ENCODE assay signal across 15 mouse cellular contexts in the genomic region with DNA sequence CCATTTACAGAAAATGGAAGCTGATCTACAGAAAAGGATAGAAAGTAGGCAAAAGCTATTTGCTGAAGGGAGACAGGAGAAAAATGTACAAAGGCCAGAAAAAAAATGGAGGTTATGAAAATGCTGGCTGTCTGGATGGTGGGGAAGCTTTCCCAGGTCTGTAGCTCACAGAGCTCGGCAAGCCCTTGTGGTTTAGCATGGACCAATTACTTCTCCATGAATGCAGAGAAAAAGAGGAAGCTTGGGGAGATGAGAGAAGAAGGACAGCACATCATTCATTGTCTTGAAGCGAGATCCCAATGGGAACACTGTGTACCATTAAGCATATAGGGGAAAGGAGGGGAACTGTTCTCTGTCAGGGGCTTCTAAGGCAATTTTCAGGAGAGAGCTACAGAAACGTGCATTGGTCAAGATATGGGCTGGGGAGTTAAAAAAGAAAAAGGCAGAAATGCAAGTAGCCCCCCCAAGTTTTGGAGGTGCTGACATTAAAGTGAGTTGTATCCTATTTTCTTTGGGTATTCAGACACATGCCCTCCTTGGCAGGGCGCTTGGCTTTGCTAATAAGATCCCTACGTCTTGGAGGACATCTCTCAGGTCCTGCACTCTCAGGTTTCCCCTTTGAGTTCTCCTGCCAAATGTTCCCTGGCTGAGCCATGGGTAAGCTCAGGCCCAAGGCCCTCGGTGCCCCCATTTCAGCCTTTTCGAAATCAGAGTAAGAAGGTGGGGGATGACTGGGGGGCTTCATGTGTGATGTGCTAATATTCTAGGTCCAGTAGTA.
DNase-seq lines count a peak whose midpoint lies in the region; ATAC-seq and TF ChIP-seq lines count a peak whose summit lies in the region.
"Had no signal": no experiment of that assay in that cellular context is flagged by ENCODE, and none has a peak within 500 bp of the region (broad histone marks: within the 10 kb centered on the region; RNA-seq: fewer than 3 reads in every experiment).

No protein-coding gene starts in this region.

- no peak for TF ChIP-seq RAD21 in MEL (IDR thresholded peaks at IDR 0.05; ENCODE audit: low read depth, low read length)

- no peak for TF ChIP-seq POLR2A in MEL (IDR thresholded peaks at IDR 0.05; ENCODE audit: control insufficient read depth in 1 of 2, insufficient read depth in 1 of 2, low read depth in 1 of 2, low read length in 2 of 2, poor library complexity in 1 of 2)

- peak overlapping the region; percentile 49 for H3K9ac ChIP-seq in MEL (ENCODE audit: control insufficient read depth, low read depth, low read length, poor library complexity, severe bottlenecking)
- H3K9ac ChIP-seq in liver, embryonic 15.5 days, result no peak overlapping the region
- H3K9ac ChIP-seq: forebrain, embryonic 15.5 days; hindbrain, embryonic 14.5 days; limb, embryonic 12.5 days had no signal

- no peak overlapping the region for H3K4me3 ChIP-seq in heart, embryonic 10.5 days
- H3K4me3 ChIP-seq in MEL (ENCODE audit: control insufficient read depth in 1 of 2, insufficient read depth in 1 of 2, low read depth in 2 of 2, low read length in 2 of 2), result peak overlapping the region; percentile 1 to 30
- peak overlapping the region; percentile 28 for H3K4me3 ChIP-seq in gastrocnemius, adult 2 months
- H3K4me3 ChIP-seq in liver, embryonic 15.5 days (replicated peaks), result no peak overlapping the region
- H3K4me3 ChIP-seq: forebrain, embryonic 15.5 days; limb, embryonic 12.5 days had no signal

- no peak for TF ChIP-seq CTCF in MEL (IDR thresholded peaks at IDR 0.05 in 2 of 3, conservative IDR thresholded peaks at IDR 0.05 in 1 of 3; ENCODE audit: control insufficient read depth in 1 of 3, insufficient read depth in 1 of 3, low read depth in 2 of 3, low read length in 3 of 3, poor library complexity in 1 of 3, severe bottlenecking in 1 of 3)
- no peak for TF ChIP-seq CTCF in gastrocnemius, adult 2 months (IDR thresholded peaks at IDR 0.05)

- no peaks in the 10 kb centered on the region for H3K9me3 ChIP-seq in heart, embryonic 10.5 days
- no peaks in the 10 kb centered on the region for H3K9me3 ChIP-seq in MEL (replicated peaks; ENCODE audit: insufficient read depth, low read length)
- no peaks in the 10 kb centered on the region for H3K9me3 ChIP-seq in liver, embryonic 15.5 days (replicated peaks)
- H3K9me3 ChIP-seq: forebrain, embryonic 15.5 days; limb, embryonic 12.5 days had no signal

- peak; percentile 32 to 35; a peak in 3 of 4 replicates for TF ChIP-seq EP300 in MEL (IDR thresholded peaks at IDR 0.05; ENCODE audit: low read depth in 1 of 2, low read length in 2 of 2)

- peaks cover 71% of the 10 kb centered on the region for H3K4me1 ChIP-seq in heart, embryonic 10.5 days
- H3K4me1 ChIP-seq in MEL (ENCODE audit: control insufficient read depth in 1 of 2, insufficient read depth in 2 of 2, low read length in 2 of 2), result peaks cover 46 to 52% of the 10 kb centered on the region in 2 experiments
- peaks cover 83% of the 10 kb centered on the region for H3K4me1 ChIP-seq in liver, embryonic 15.5 days (replicated peaks)

- WGBS in heart, embryonic 10.5 days, result 70% methylated on average over 7 of the region's 7 CpGs
- WGBS in liver, embryonic 15.5 days (ENCODE audit: insufficient replicate concordance), result 60% methylated on average over 7 of the region's 7 CpGs

- no peaks in the 10 kb centered on the region for H3K36me3 ChIP-seq in heart, embryonic 10.5 days
- H3K36me3 ChIP-seq in MEL (ENCODE audit: control insufficient read depth in 1 of 2, insufficient read depth in 2 of 2, low read length in 2 of 2), result peaks cover 0 to 46% of the 10 kb centered on the region in 2 experiments; a peak in 2 of 4 replicates
- no peaks in the 10 kb centered on the region for H3K36me3 ChIP-seq in liver, embryonic 15.5 days (replicated peaks)
- H3K36me3 ChIP-seq: forebrain, embryonic 15.5 days; limb, embryonic 12.5 days had no signal

- H3K4me2 ChIP-seq in liver, embryonic 15.5 days, result no peak overlapping the region
- H3K4me2 ChIP-seq: forebrain, embryonic 15.5 days; hindbrain, embryonic 14.5 days; limb, embryonic 12.5 days had no signal

- no peaks in the 10 kb centered on the region for H3K27me3 ChIP-seq in heart, embryonic 10.5 days (ENCODE audit: insufficient read depth, poor library complexity, severe bottlenecking)
- H3K27me3 ChIP-seq in MEL (ENCODE audit: control insufficient read depth in 1 of 2, insufficient read depth in 2 of 2, low read length in 2 of 2), result no peaks in the 10 kb centered on the region
- no peaks in the 10 kb centered on the region for H3K27me3 ChIP-seq in liver, embryonic 15.5 days
- H3K27me3 ChIP-seq: forebrain, embryonic 15.5 days; limb, embryonic 12.5 days had no signal

- intact Hi-C loops in heart, postnatal 25 days (cut with DNase I), result no loop called here
- intact Hi-C loops in gastrocnemius, adult 2 months (cut with DNase I), result loop anchor here (1.0 kb wide), 2 partner anchors 106 to 703 kb away; partner anchors contain the start of gene Jun
- intact Hi-C loops in left cerebral cortex, postnatal 25 days (cut with DNase I), result no loop called here

- ATAC-seq in liver, embryonic 15.5 days (ENCODE audit: insufficient read depth), result no peak
- ATAC-seq: forebrain, embryonic 15.5 days; intestine, embryonic 16.5 days; midbrain, embryonic 16.5 days had no signal

- no peaks in the 10 kb centered on the region; the same call in 1 of the 2 replicates for H3K79me2 ChIP-seq in MEL (ENCODE audit: control insufficient read depth, insufficient read depth, low read length, poor library complexity)

- H3K27ac ChIP-seq in heart, embryonic 10.5 days, result peak overlapping the region; percentile 60; the same call in 1 of the 2 replicates
- peak overlapping the region; percentile 72 for H3K27ac ChIP-seq in MEL (ENCODE audit: control insufficient read depth, low read depth, low read length)
- H3K27ac ChIP-seq in gastrocnemius, adult 2 months, result peak overlapping the region; percentile 97
- peak overlapping the region; percentile 63 for H3K27ac ChIP-seq in liver, embryonic 15.5 days (replicated peaks)
- H3K27ac ChIP-seq: forebrain, embryonic 15.5 days; hindbrain, embryonic 14.5 days; limb, embryonic 12.5 days had no signal

- DNase-seq in heart, embryonic 10.5 days (ENCODE audit: low spot score), result no peak
- DNase-seq in heart, postnatal 25 days (ENCODE audit: low spot score), result no peak
- DNase-seq in MEL (ENCODE audit: low read depth, low spot score), result peak; percentile 79
- peak; percentile 83 for DNase-seq in gastrocnemius, adult 2 months
- no peak for DNase-seq in thymus, postnatal 4 days
- no peak for DNase-seq in left cerebral cortex, adult 11 months (ENCODE audit: low spot score)
- no peak for DNase-seq in left cerebral cortex, postnatal 25 days (ENCODE audit: low spot score in 2 of 2)
- DNase-seq: cerebellum, postnatal 10 days; thymus, adult 2 months had no signal

TF ChIP-seq in MEL, 35 proteins besides CTCF, POLR2A, EP300 and RAD21:
- no peak for TF ChIP-seq GATA1 (IDR thresholded peaks at IDR 0.05; ENCODE audit: low read depth, low read length)
- TF ChIP-seq TCF12 (IDR thresholded peaks at IDR 0.05; ENCODE audit: low read depth, low read length), result 0 out of 2 replicates have a peak, but pooled peaks have one; percentile 2

Comparison
In these comparisons a context has a peak if more than half of its experiments do, and no peak if none do; other contexts are left out.
1. DNase-seq: peak in MEL (single experiment) and gastrocnemius, adult 2 months (single experiment); none in heart, embryonic 10.5 days (single experiment), heart, postnatal 25 days (single experiment), thymus, postnatal 4 days (single experiment), left cerebral cortex, adult 11 months (single experiment) and left cerebral cortex, postnatal 25 days (0 of 2).
2. H3K4me3 ChIP-seq: peak in MEL (2 of 2) and gastrocnemius, adult 2 months (single experiment); none in heart, embryonic 10.5 days (single experiment) and liver, embryonic 15.5 days (single experiment).
3. Peak in every context shown above with its lines, with median percentiles within 50 percentile points of each other: H3K27ac ChIP-seq.